Mouse (Mus musculus): ENCODE measurements around the gene Astl.

Astl gene

GRCm38 (mm10) chr2:127322671-127323285 lies 15.7 kb upstream of the Astl start:
- in situ Hi-C loops (cut with MboI, MseI), result loop anchor here (10.0 kb wide), 1 partner anchor 1862 kb away; no protein-coding TSS in a partner anchor

- in situ Hi-C loops (cut with MboI, MseI), result loop anchor here (10.0 kb wide), 1 partner anchor 1861 kb away; no protein-coding TSS in a partner anchor
These were observed 14.8 kb upstream of the Astl start for GRCm38 (mm10) chr2:127323667-127324066.

GRCm38 (mm10) chr2:127324456-127324855 lies 14.0 kb upstream of the Astl start:
- in situ Hi-C loops (cut with MboI, MseI), result loop anchor here (10.0 kb wide), 1 partner anchor 1860 kb away; no protein-coding TSS in a partner anchor

- in situ Hi-C loops (cut with MboI, MseI), result loop anchor here (10.0 to 25.0 kb wide), 2 partner anchors 1541 to 1857 kb away; partner anchors contain the start of gene Secisbp2l
These were observed 10.2 kb upstream of the Astl start for GRCm38 (mm10) chr2:127328090-127328851.

GRCm38 (mm10) chr2:127332807-127333570 lies 5.5 kb upstream of the Astl start:
- in situ Hi-C loops (cut with MboI, MseI), result loop anchor here (25.0 kb wide), 1 partner anchor 1546 kb away; the partner anchor contains the start of gene Secisbp2l

GRCm38 (mm10) chr2:127333945-127334603 lies 4.4 kb upstream of the Astl start:
- in situ Hi-C loops (cut with MboI, MseI), result loop anchor here (25.0 kb wide), 1 partner anchor 1547 kb away; the partner anchor contains the start of gene Secisbp2l

- in situ Hi-C loops (cut with MboI, MseI), result loop anchor here (25.0 kb wide), 1 partner anchor 1548 kb away; the partner anchor contains the start of gene Secisbp2l
These were observed 3.3 kb upstream of the Astl start for GRCm38 (mm10) chr2:127335078-127335541.

GRCm38 (mm10) chr2:127335767-127336496 lies 2.5 kb upstream of the Astl start, which contains the start of gene Dusp2:
TSS of gene Dusp2 (plus strand) at chr2:127336159.
- in situ Hi-C loops (cut with MboI, MseI), result loop anchor here (25.0 kb wide), 1 partner anchor 1549 kb away; the partner anchor contains the start of gene Secisbp2l

GRCm38 (mm10) chr2:127336497-127336832 lies 2.0 kb upstream of the Astl start:
- in situ Hi-C loops (cut with MboI, MseI), result loop anchor here (25.0 kb wide), 1 partner anchor 1549 kb away; the partner anchor contains the start of gene Secisbp2l

- in situ Hi-C loops (cut with MboI, MseI), result loop anchor here (25.0 kb wide), 1 partner anchor 1550 kb away; the partner anchor contains the start of gene Secisbp2l
These were observed 1.6 kb upstream of the Astl start for GRCm38 (mm10) chr2:127336885-127337284.

GRCm38 (mm10) chr2:127337531-127337930 lies 908 bp upstream of the Astl start:
- in situ Hi-C loops (cut with MboI, MseI), result loop anchor here (25.0 kb wide), 1 partner anchor 1550 kb away; the partner anchor contains the start of gene Secisbp2l

- in situ Hi-C loops (cut with MboI, MseI), result loop anchor here (25.0 kb wide), 1 partner anchor 1551 kb away; the partner anchor contains the start of gene Secisbp2l
These were observed 427 bp upstream of the Astl start for GRCm38 (mm10) chr2:127338012-127338411.

- in situ Hi-C loops (cut with MboI, MseI), result loop anchor here (25.0 kb wide), 1 partner anchor 1552 kb away; the partner anchor contains the start of gene Secisbp2l
These were observed 394 bp downstream of the Astl start for GRCm38 (mm10) chr2:127338833-127339232.

- in situ Hi-C loops (cut with MboI, MseI), result loop anchor here (25.0 kb wide), 1 partner anchor 1552 kb away; the partner anchor contains the start of gene Secisbp2l
These were observed 823 bp downstream of the Astl start for GRCm38 (mm10) chr2:127339262-127339661.

GRCm38 (mm10) chr2:127341159-127341558 lies 2.7 kb downstream of the Astl start:
- in situ Hi-C loops (cut with MboI, MseI), result loop anchor here (10.0 to 25.0 kb wide), 2 partner anchors 326 to 1554 kb away; partner anchors contain the start of gene Secisbp2l

GRCm38 (mm10) chr2:127346334-127346733 lies 7.9 kb downstream of the Astl start:
- in situ Hi-C loops (cut with MboI, MseI), result loop anchor here (5.0 to 25.0 kb wide), 3 partner anchors 39 to 1559 kb away; partner anchors contain the start of gene Secisbp2l

GRCm38 (mm10) chr2:127347147-127347985 lies 8.9 kb downstream of the Astl start:
- in situ Hi-C loops (cut with MboI, MseI), result loop anchor here (5.0 to 25.0 kb wide), 3 partner anchors 40 to 1560 kb away; partner anchors contain the start of gene Secisbp2l

- in situ Hi-C loops (cut with MboI, MseI), result no loop called here
These were observed 15.4 kb downstream of the Astl start for GRCm38 (mm10) chr2:127353881-127354280.
